Mouse (Mus musculus): ENCODE results near the gene Susd6. TPM values are rescaled to one million over a fixed set of nuclear protein-coding genes. Genes with fewer than 3 reads are reported as not detected.

Susd6 gene
- polyA plus RNA-seq, 1 experiment from 2014 or later = 21.7 TPM

- ATAC-seq (replicated peaks; ENCODE audit: low FRiP score) = no peak
- Histone ChIP-seq H3K9ac (ENCODE audit: low read depth, low read length) (no peak overlapping the region), H3K4me1 (replicated peaks; ENCODE audit: control insufficient read depth, insufficient read depth, low read length) (peaks cover 19% of the 10 kb centered on the region), H3K36me3 (ENCODE audit: control insufficient read depth, insufficient read depth, low read length) (peaks cover 3% of the 10 kb centered on the region; the same call in 1 of the 2 replicates), H3K4me3 (ENCODE audit: low read depth, low read length) (no peak overlapping the region), H3K9me3 (ENCODE audit: control insufficient read depth, low read length) (no peaks in the 10 kb centered on the region), H3K27ac (ENCODE audit: low read depth, low read length) (no peak overlapping the region), H3K27me3 (replicated peaks; ENCODE audit: control insufficient read depth, insufficient read depth, low read length) (no peaks in the 10 kb centered on the region), H3K4me2 (no peak overlapping the region)
- DNase-seq (ENCODE audit: low spot score) = no peak
- 69% methylated on average over 1 of the region's 1 CpGs for WGBS
Measured at GRCm38 (mm10) chr12:80832313-80832712, 42.0 kb downstream of the Susd6 start.

DNA sequence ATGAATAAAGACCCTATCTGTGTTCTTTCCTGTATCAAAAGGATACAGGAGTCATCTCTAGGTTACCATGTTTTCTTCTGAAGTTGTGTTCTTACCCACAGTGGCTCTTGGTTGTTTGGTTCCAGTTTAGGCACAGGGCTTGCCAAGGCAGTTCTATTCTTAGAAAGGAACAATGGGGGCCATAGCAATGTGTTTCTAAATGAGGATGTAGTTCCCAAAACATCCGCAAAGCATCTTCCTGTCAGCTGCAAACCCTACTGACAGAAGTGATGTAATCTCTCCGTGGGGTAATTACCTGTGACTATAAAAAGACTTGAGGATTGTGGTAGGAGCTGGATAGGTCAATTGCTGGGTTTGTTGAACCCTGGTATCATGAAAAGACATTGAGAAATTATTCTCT lies 43.2 kb downstream of the Susd6 start:
- WGBS = 54% methylated on average over 2 of the region's 2 CpGs
- H3K36me3 ChIP-seq (ENCODE audit: control insufficient read depth, insufficient read depth, low read length) = peaks cover 3% of the 10 kb centered on the region; the same call in 1 of the 2 replicates
- no peak overlapping the region for H3K4me2 ChIP-seq
- peaks cover 15% of the 10 kb centered on the region for H3K4me1 ChIP-seq (replicated peaks; ENCODE audit: control insufficient read depth, insufficient read depth, low read length)
- H3K27ac ChIP-seq (ENCODE audit: low read depth, low read length) = no peak overlapping the region
- no peaks in the 10 kb centered on the region for H3K27me3 ChIP-seq (replicated peaks; ENCODE audit: control insufficient read depth, insufficient read depth, low read length)
- H3K9me3 ChIP-seq (ENCODE audit: control insufficient read depth, low read length) = no peaks in the 10 kb centered on the region
- H3K4me3 ChIP-seq (ENCODE audit: low read depth, low read length) = no peak overlapping the region
- no peak for ATAC-seq (replicated peaks; ENCODE audit: low FRiP score)
- DNase-seq (ENCODE audit: low spot score) = no peak
- no peak overlapping the region for H3K9ac ChIP-seq (ENCODE audit: low read depth, low read length)

DNA sequence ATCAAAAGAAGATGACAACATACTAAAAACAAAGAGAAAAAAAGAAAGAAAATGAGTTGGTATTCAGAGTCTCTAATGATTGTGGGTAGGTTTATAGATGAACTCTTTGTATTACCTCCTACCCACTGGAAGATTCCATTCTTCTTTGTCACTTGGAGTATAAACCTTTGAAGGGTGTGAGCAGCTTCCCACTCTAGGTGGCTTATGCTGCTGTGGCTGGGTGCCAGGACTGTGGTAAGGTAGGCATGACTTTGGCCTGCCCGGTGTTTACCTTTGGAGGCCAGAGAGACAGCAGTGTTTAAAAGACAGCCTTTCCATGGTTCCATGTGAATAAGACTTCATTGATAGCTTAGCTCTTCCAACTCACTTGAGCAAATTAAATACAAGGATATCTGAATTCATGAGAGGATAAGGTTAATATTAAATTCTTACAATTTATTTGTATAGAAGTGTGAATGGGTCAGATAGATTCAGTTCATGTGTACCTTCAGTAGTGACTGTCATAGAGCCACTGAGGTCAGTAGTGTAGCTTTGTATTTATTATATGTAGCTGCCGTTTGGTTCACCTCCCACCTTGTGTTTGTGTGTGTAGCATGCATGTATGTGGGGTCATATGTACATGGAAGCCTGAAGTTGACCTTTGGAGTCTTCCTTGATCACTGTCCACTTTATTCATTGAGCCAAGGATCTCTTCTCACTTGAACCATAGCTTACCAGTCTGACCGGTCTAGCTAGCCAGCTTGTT lies 44.0 kb downstream of the Susd6 start:
- H3K27me3 ChIP-seq (replicated peaks; ENCODE audit: control insufficient read depth, insufficient read depth, low read length) = no peaks in the 10 kb centered on the region
- no peak overlapping the region for H3K9ac ChIP-seq (ENCODE audit: low read depth, low read length)
- DNase-seq (ENCODE audit: low spot score) (no peak), ATAC-seq (replicated peaks; ENCODE audit: low FRiP score) (no peak)
- peaks cover 3% of the 10 kb centered on the region; the same call in 1 of the 2 replicates for H3K36me3 ChIP-seq (ENCODE audit: control insufficient read depth, insufficient read depth, low read length)
- H3K4me2 ChIP-seq = no peak overlapping the region
- no peak overlapping the region for H3K4me3 ChIP-seq (ENCODE audit: low read depth, low read length)
- H3K9me3 ChIP-seq (ENCODE audit: control insufficient read depth, low read length) = no peaks in the 10 kb centered on the region
- no peak overlapping the region for H3K27ac ChIP-seq (ENCODE audit: low read depth, low read length)
- 87% methylated on average over 3 of the region's 3 CpGs for WGBS
- H3K4me1 ChIP-seq (replicated peaks; ENCODE audit: control insufficient read depth, insufficient read depth, low read length) = peaks cover 15% of the 10 kb centered on the region

GRCm38 (mm10) chr12:80834901-80835570 lies 44.7 kb downstream of the Susd6 start:
- Histone ChIP-seq H3K27ac (ENCODE audit: low read depth, low read length) (no peak overlapping the region), H3K4me2 (no peak overlapping the region), H3K27me3 (replicated peaks; ENCODE audit: control insufficient read depth, insufficient read depth, low read length) (no peaks in the 10 kb centered on the region), H3K4me3 (ENCODE audit: low read depth, low read length) (no peak overlapping the region), H3K9ac (ENCODE audit: low read depth, low read length) (no peak overlapping the region), H3K9me3 (ENCODE audit: control insufficient read depth, low read length) (no peaks in the 10 kb centered on the region), H3K36me3 (ENCODE audit: control insufficient read depth, insufficient read depth, low read length) (no peaks in the 10 kb centered on the region), H3K4me1 (replicated peaks; ENCODE audit: control insufficient read depth, insufficient read depth, low read length) (peaks cover 14% of the 10 kb centered on the region)
- DNase-seq (ENCODE audit: low spot score) (no peak), ATAC-seq (replicated peaks; ENCODE audit: low FRiP score) (no peak)
- 47% methylated on average over 4 of the region's 8 CpGs for WGBS

GRCm38 (mm10) chr12:80837614-80838013 lies 47.3 kb downstream of the Susd6 start:
- Histone ChIP-seq H3K27me3 (replicated peaks; ENCODE audit: control insufficient read depth, insufficient read depth, low read length) (no peaks in the 10 kb centered on the region), H3K4me2 (no peak overlapping the region), H3K4me1 (replicated peaks; ENCODE audit: control insufficient read depth, insufficient read depth, low read length) (peaks cover 9% of the 10 kb centered on the region), H3K27ac (ENCODE audit: low read depth, low read length) (no peak overlapping the region), H3K9me3 (ENCODE audit: control insufficient read depth, low read length) (no peaks in the 10 kb centered on the region), H3K9ac (ENCODE audit: low read depth, low read length) (no peak overlapping the region), H3K4me3 (ENCODE audit: low read depth, low read length) (no peak overlapping the region), H3K36me3 (ENCODE audit: control insufficient read depth, insufficient read depth, low read length) (no peaks in the 10 kb centered on the region)
- DNase-seq (ENCODE audit: low spot score) = no peak
- ATAC-seq (replicated peaks; ENCODE audit: low FRiP score) = no peak
- WGBS = 66% methylated on average over 3 of the region's 3 CpGs

DNA sequence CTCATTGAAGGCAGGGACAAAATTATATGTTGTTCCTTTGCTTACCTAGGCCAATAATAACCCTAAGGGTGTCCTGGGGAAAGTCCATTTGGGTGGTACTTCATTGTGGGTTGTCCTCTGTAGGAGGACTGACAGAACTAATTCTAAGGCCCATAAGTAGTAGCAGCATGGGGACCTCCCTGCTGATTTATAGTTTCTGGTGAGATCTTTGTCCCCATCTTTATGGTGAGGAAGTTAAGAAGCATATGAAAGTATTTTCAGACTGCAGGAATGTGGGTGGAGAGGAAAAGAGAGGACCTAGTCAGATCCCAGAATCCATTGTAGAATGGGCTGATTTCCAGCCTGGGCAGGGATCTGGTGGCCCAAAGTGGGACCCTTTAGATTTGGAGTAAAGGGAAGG lies 48.0 kb downstream of the Susd6 start:
- no peak overlapping the region for H3K9ac ChIP-seq (ENCODE audit: low read depth, low read length)
- DNase-seq (ENCODE audit: low spot score) (no peak), ATAC-seq (replicated peaks; ENCODE audit: low FRiP score) (no peak)
- no peak overlapping the region for H3K4me2 ChIP-seq
- H3K27me3 ChIP-seq (replicated peaks; ENCODE audit: control insufficient read depth, insufficient read depth, low read length) = no peaks in the 10 kb centered on the region
- H3K4me3 ChIP-seq (ENCODE audit: low read depth, low read length) = no peak overlapping the region
- H3K27ac ChIP-seq (ENCODE audit: low read depth, low read length) = no peak overlapping the region
- H3K9me3 ChIP-seq (ENCODE audit: control insufficient read depth, low read length) = no peaks in the 10 kb centered on the region
- H3K36me3 ChIP-seq (ENCODE audit: control insufficient read depth, insufficient read depth, low read length) = no peaks in the 10 kb centered on the region
- peaks cover 7% of the 10 kb centered on the region for H3K4me1 ChIP-seq (replicated peaks; ENCODE audit: control insufficient read depth, insufficient read depth, low read length)

- peaks cover 6% of the 10 kb centered on the region for H3K4me1 ChIP-seq (replicated peaks; ENCODE audit: control insufficient read depth, insufficient read depth, low read length)
- no peak overlapping the region for H3K4me2 ChIP-seq
- no peak overlapping the region for H3K9ac ChIP-seq (ENCODE audit: low read depth, low read length)
- H3K36me3 ChIP-seq (ENCODE audit: control insufficient read depth, insufficient read depth, low read length) = no peaks in the 10 kb centered on the region
- H3K27me3 ChIP-seq (replicated peaks; ENCODE audit: control insufficient read depth, insufficient read depth, low read length) = no peaks in the 10 kb centered on the region
- ATAC-seq (replicated peaks; ENCODE audit: low FRiP score) (no peak), DNase-seq (ENCODE audit: low spot score) (no peak)
- 58% methylated on average over 2 of the region's 2 CpGs for WGBS
- H3K27ac ChIP-seq (ENCODE audit: low read depth, low read length) = no peak overlapping the region
- H3K4me3 ChIP-seq (ENCODE audit: low read depth, low read length) = no peak overlapping the region
- H3K9me3 ChIP-seq (ENCODE audit: control insufficient read depth, low read length) = no peaks in the 10 kb centered on the region
Measured at GRCm38 (mm10) chr12:80838787-80839186, 48.5 kb downstream of the Susd6 start.

- Histone ChIP-seq H3K27ac (ENCODE audit: low read depth, low read length) (no peak overlapping the region), H3K36me3 (ENCODE audit: control insufficient read depth, insufficient read depth, low read length) (no peaks in the 10 kb centered on the region), H3K9me3 (ENCODE audit: control insufficient read depth, low read length) (no peaks in the 10 kb centered on the region), H3K9ac (ENCODE audit: low read depth, low read length) (no peak overlapping the region), H3K4me1 (replicated peaks; ENCODE audit: control insufficient read depth, insufficient read depth, low read length) (peaks cover 12% of the 10 kb centered on the region), H3K4me2 (no peak overlapping the region), H3K27me3 (replicated peaks; ENCODE audit: control insufficient read depth, insufficient read depth, low read length) (no peaks in the 10 kb centered on the region), H3K4me3 (ENCODE audit: low read depth, low read length) (no peak overlapping the region)
- DNase-seq (ENCODE audit: low spot score) (no peak), ATAC-seq (replicated peaks; ENCODE audit: low FRiP score) (no peak)
- WGBS = 78% methylated on average over 2 of the region's 2 CpGs
Measured at GRCm38 (mm10) chr12:80839631-80840030, 49.3 kb downstream of the Susd6 start.

GRCm38 (mm10) chr12:80841618-80842017 lies 51.3 kb downstream of the Susd6 start:
- Histone ChIP-seq H3K9me3 (ENCODE audit: control insufficient read depth, low read length) (no peaks in the 10 kb centered on the region), H3K27ac (ENCODE audit: low read depth, low read length) (no peak overlapping the region), H3K4me2 (no peak overlapping the region), H3K27me3 (replicated peaks; ENCODE audit: control insufficient read depth, insufficient read depth, low read length) (no peaks in the 10 kb centered on the region), H3K4me1 (replicated peaks; ENCODE audit: control insufficient read depth, insufficient read depth, low read length) (peaks cover 20% of the 10 kb centered on the region), H3K4me3 (ENCODE audit: low read depth, low read length) (no peak overlapping the region), H3K36me3 (ENCODE audit: control insufficient read depth, insufficient read depth, low read length) (no peaks in the 10 kb centered on the region), H3K9ac (ENCODE audit: low read depth, low read length) (no peak overlapping the region)
- 84% methylated on average over 1 of the region's 1 CpGs for WGBS
- DNase-seq (ENCODE audit: low spot score) = no peak
- ATAC-seq (replicated peaks; ENCODE audit: low FRiP score) = no peak

Data from liver, embryonic 11.5 days (tissue).